Mouse (Mus musculus) liver, embryonic 14.5 days (tissue): ENCODE results near the gene Hmgcl.

Experiments used
- CTCF ChIP-seq: IDR thresholded peaks from 2 replicates; pipeline ENCODE4 v1.5.1; 2016; ENCODE audit warnings: antibody characterized with exemption, low read depth, control low read depth
- EP300 ChIP-seq: IDR thresholded peaks from 2 replicates; pipeline ENCODE4 v1.6.1; 2016; ENCODE audit warnings: antibody characterized with exemption, low read depth

- TF ChIP-seq CTCF, result no peak
- no peak for TF ChIP-seq EP300
These were observed 16.4 kb upstream of the Hmgcl start for GRCm38 (mm10) chr4:135929828-135930227.
